Mouse (Mus musculus): ENCODE data around the gene Ntn3. TPM values are rescaled to one million over a fixed set of nuclear protein-coding genes. Genes with fewer than 3 reads are reported as not detected.

Ntn3 gene
- polyA plus RNA-seq, 1 experiment from 2014 or later = 3.8 TPM

- Histone ChIP-seq H3K4me1 (replicated peaks; ENCODE audit: control insufficient read depth, insufficient read depth, low read length) (peaks cover 17% of the 10 kb centered on the region), H3K9me3 (ENCODE audit: control insufficient read depth, low read length) (no peaks in the 10 kb centered on the region), H3K4me3 (ENCODE audit: low read length) (peak within 1 kb of the TSS; percentile 86), H3K27ac (ENCODE audit: low read length) (peak within 1 kb of the TSS; percentile 77), H3K9ac (ENCODE audit: low read length) (peak within 1 kb of the TSS; percentile 84), H3K27me3 (ENCODE audit: control insufficient read depth, insufficient read depth, low read depth, low read length) (no peaks in the 10 kb centered on the region), H3K4me2 (ENCODE audit: low read depth, low read length) (peak within 1 kb of the TSS; percentile 95), H3K36me3 (ENCODE audit: control insufficient read depth, insufficient read depth, low read length) (peaks cover 4% of the 10 kb centered on the region)
- under 1% methylated on average over 47 of the region's 47 CpGs for WGBS
- peak; percentile 89 for ATAC-seq (ENCODE audit: low read depth)
These were observed 46.0 kb downstream of the Ntn3 start, which contains the start of gene Amdhd2 for GRCm38 (mm10) chr17:24163176-24163962. Gene Amdhd2, minus strand, starts transcription at chr17:24163766.

DNA sequence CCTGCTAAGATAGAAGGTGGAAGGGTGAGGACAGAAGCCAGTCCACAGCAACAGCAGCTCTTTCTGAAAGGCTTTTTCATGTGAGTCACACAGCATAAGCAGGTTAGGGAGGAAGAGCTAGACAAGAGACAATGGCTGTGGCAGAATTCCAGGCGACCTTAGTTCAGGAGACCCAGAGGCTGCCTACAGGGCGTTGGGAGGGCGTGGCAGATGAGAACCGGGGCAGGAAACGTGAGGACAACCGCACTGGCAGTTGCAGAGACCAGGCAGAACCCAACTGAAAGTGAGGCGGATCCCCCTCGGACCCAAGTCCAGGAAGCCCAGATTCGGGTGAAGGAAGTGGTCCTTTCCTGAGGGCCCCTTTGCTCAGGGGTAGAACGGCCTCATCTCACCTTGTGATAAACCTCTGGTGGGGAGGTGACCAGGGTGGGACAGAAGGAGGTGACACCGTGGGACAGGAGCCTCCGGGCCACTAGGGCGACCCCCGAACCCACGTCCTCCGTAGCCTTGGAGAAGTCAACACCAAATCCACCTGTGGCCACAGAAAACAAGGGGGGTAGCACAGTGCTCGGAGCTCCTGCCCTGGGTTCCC lies 46.7 kb downstream of the Ntn3 start:
- ATAC-seq (ENCODE audit: low read depth) = peak; percentile 7; the same call in 1 of the 2 replicates
- H3K36me3 ChIP-seq (ENCODE audit: control insufficient read depth, insufficient read depth, low read length) = peaks cover 4% of the 10 kb centered on the region
- H3K27me3 ChIP-seq (ENCODE audit: control insufficient read depth, insufficient read depth, low read depth, low read length) = no peaks in the 10 kb centered on the region
- H3K4me1 ChIP-seq (replicated peaks; ENCODE audit: control insufficient read depth, insufficient read depth, low read length) = peaks cover 11% of the 10 kb centered on the region
- WGBS = 17% methylated on average over 17 of the region's 17 CpGs
- peak overlapping the region; percentile 95 for H3K4me2 ChIP-seq (ENCODE audit: low read depth, low read length)
- peak overlapping the region; percentile 86 for H3K4me3 ChIP-seq (ENCODE audit: low read length)
- no peak overlapping the region; the same call in 1 of the 2 replicates for H3K27ac ChIP-seq (ENCODE audit: low read length)
- H3K9me3 ChIP-seq (ENCODE audit: control insufficient read depth, low read length) = no peaks in the 10 kb centered on the region
- H3K9ac ChIP-seq (ENCODE audit: low read length) = peak overlapping the region; percentile 84

DNA sequence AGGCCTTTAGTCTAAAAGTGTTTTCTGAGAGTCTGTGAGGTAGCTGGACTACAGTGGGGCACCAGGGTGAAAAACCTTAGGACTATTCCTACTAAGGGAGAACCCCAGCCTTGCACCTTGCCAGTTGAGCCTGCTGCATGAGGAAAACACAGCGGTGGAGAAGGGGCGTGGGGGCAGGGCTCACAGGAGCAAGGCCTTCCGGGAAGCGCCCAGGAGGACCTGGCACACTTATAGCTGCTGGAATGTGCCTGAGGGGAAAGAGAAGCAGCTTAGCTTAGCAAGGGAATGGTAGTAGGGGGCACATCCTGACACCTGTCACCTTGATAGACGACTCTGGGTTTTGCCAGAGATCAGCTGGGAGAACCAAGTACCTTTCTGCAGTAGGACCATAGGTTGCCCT lies 47.9 kb downstream of the Ntn3 start:
- no peaks in the 10 kb centered on the region for H3K9me3 ChIP-seq (ENCODE audit: control insufficient read depth, low read length)
- H3K27ac ChIP-seq (ENCODE audit: low read length) = no peak overlapping the region
- no peak overlapping the region for H3K4me2 ChIP-seq (ENCODE audit: low read depth, low read length)
- H3K9ac ChIP-seq (ENCODE audit: low read length) = no peak overlapping the region
- no peaks in the 10 kb centered on the region for H3K27me3 ChIP-seq (ENCODE audit: control insufficient read depth, insufficient read depth, low read depth, low read length)
- 80% methylated on average over 5 of the region's 5 CpGs for WGBS
- peaks cover 7% of the 10 kb centered on the region for H3K4me1 ChIP-seq (replicated peaks; ENCODE audit: control insufficient read depth, insufficient read depth, low read length)
- no peak overlapping the region for H3K4me3 ChIP-seq (ENCODE audit: low read length)
- H3K36me3 ChIP-seq (ENCODE audit: control insufficient read depth, insufficient read depth, low read length) = peaks cover 2% of the 10 kb centered on the region
- ATAC-seq (ENCODE audit: low read depth) = no peak

DNA sequence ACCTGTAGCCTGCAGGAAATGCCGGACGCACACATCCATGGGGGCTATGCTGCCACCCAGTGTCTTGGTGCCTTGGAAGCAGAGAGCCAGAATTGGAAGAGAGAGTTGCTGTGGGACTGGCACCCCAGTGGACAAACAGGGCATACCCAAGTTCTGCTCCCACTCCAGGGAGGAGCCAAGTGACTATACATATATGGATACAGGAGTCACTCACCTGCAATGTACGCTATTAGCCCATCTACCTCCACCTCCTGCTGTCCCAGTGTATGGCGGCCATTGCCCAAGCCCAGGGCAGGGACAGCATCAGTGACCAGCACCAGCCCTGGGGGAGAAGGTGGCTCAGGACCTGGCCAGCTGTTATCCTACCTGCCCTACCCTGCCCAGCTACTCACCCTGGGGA lies 51.8 kb downstream of the Ntn3 start:
- H3K9ac ChIP-seq (ENCODE audit: low read length) = no peak overlapping the region
- no peaks in the 10 kb centered on the region for H3K27me3 ChIP-seq (ENCODE audit: control insufficient read depth, insufficient read depth, low read depth, low read length)
- no peaks in the 10 kb centered on the region for H3K9me3 ChIP-seq (ENCODE audit: control insufficient read depth, low read length)
- H3K36me3 ChIP-seq (ENCODE audit: control insufficient read depth, insufficient read depth, low read length) = no peaks in the 10 kb centered on the region
- H3K27ac ChIP-seq (ENCODE audit: low read length) = no peak overlapping the region
- H3K4me3 ChIP-seq (ENCODE audit: low read length) = no peak overlapping the region
- WGBS = 87% methylated on average over 4 of the region's 4 CpGs
- peaks cover under 1% of the 10 kb centered on the region for H3K4me1 ChIP-seq (replicated peaks; ENCODE audit: control insufficient read depth, insufficient read depth, low read length)
- H3K4me2 ChIP-seq (ENCODE audit: low read depth, low read length) = no peak overlapping the region
- ATAC-seq (ENCODE audit: low read depth) = no peak

GRCm38 (mm10) chr17:24157121-24157520 lies 52.2 kb downstream of the Ntn3 start:
- Histone ChIP-seq H3K36me3 (ENCODE audit: control insufficient read depth, insufficient read depth, low read length) (no peaks in the 10 kb centered on the region), H3K27me3 (ENCODE audit: control insufficient read depth, insufficient read depth, low read depth, low read length) (no peaks in the 10 kb centered on the region), H3K27ac (ENCODE audit: low read length) (no peak overlapping the region), H3K9ac (ENCODE audit: low read length) (no peak overlapping the region), H3K4me2 (ENCODE audit: low read depth, low read length) (no peak overlapping the region), H3K9me3 (ENCODE audit: control insufficient read depth, low read length) (no peaks in the 10 kb centered on the region), H3K4me1 (replicated peaks; ENCODE audit: control insufficient read depth, insufficient read depth, low read length) (peaks cover 3% of the 10 kb centered on the region), H3K4me3 (ENCODE audit: low read length) (no peak overlapping the region)
- ATAC-seq (ENCODE audit: low read depth) = no peak
- 92% methylated on average over 6 of the region's 6 CpGs for WGBS

- H3K9ac ChIP-seq (ENCODE audit: low read length) = no peak overlapping the region
- ATAC-seq (ENCODE audit: low read depth) = no peak
- H3K4me3 ChIP-seq (ENCODE audit: low read length) = no peak overlapping the region
- peaks cover 8% of the 10 kb centered on the region for H3K4me1 ChIP-seq (replicated peaks; ENCODE audit: control insufficient read depth, insufficient read depth, low read length)
- H3K27ac ChIP-seq (ENCODE audit: low read length) = no peak overlapping the region
- H3K27me3 ChIP-seq (ENCODE audit: control insufficient read depth, insufficient read depth, low read depth, low read length) = no peaks in the 10 kb centered on the region
- H3K4me2 ChIP-seq (ENCODE audit: low read depth, low read length) = no peak overlapping the region
- no peaks in the 10 kb centered on the region for H3K9me3 ChIP-seq (ENCODE audit: control insufficient read depth, low read length)
- 76% methylated on average over 3 of the region's 3 CpGs for WGBS
- H3K36me3 ChIP-seq (ENCODE audit: control insufficient read depth, insufficient read depth, low read length) = no peaks in the 10 kb centered on the region
These were observed 52.9 kb downstream of the Ntn3 start for GRCm38 (mm10) chr17:24156394-24156793.

- no peak overlapping the region for H3K27ac ChIP-seq (ENCODE audit: low read length)
- WGBS = 87% methylated on average over 9 of the region's 9 CpGs
- H3K9me3 ChIP-seq (ENCODE audit: control insufficient read depth, low read length) = no peaks in the 10 kb centered on the region
- peaks cover 10% of the 10 kb centered on the region for H3K4me1 ChIP-seq (replicated peaks; ENCODE audit: control insufficient read depth, insufficient read depth, low read length)
- no peak overlapping the region for H3K4me2 ChIP-seq (ENCODE audit: low read depth, low read length)
- no peak for ATAC-seq (ENCODE audit: low read depth)
- H3K27me3 ChIP-seq (ENCODE audit: control insufficient read depth, insufficient read depth, low read depth, low read length) = no peaks in the 10 kb centered on the region
- H3K36me3 ChIP-seq (ENCODE audit: control insufficient read depth, insufficient read depth, low read length) = no peaks in the 10 kb centered on the region
- H3K4me3 ChIP-seq (ENCODE audit: low read length) = no peak overlapping the region
- H3K9ac ChIP-seq (ENCODE audit: low read length) = no peak overlapping the region
These were observed 53.6 kb downstream of the Ntn3 start for GRCm38 (mm10) chr17:24155742-24156141.

GRCm38 (mm10) chr17:24154463-24154862 lies 54.9 kb downstream of the Ntn3 start:
- H3K27me3 ChIP-seq (ENCODE audit: control insufficient read depth, insufficient read depth, low read depth, low read length) = no peaks in the 10 kb centered on the region
- 57% methylated on average over 3 of the region's 3 CpGs for WGBS
- H3K9me3 ChIP-seq (ENCODE audit: control insufficient read depth, low read length) = no peaks in the 10 kb centered on the region
- no peak for ATAC-seq (ENCODE audit: low read depth)
- H3K27ac ChIP-seq (ENCODE audit: low read length) = no peak overlapping the region
- no peak overlapping the region for H3K9ac ChIP-seq (ENCODE audit: low read length)
- no peaks in the 10 kb centered on the region for H3K36me3 ChIP-seq (ENCODE audit: control insufficient read depth, insufficient read depth, low read length)
- no peak overlapping the region for H3K4me3 ChIP-seq (ENCODE audit: low read length)
- H3K4me2 ChIP-seq (ENCODE audit: low read depth, low read length) = no peak overlapping the region
- H3K4me1 ChIP-seq (replicated peaks; ENCODE audit: control insufficient read depth, insufficient read depth, low read length) = peaks cover 10% of the 10 kb centered on the region
